Mouse (Mus musculus) ovary, adult 2 months (tissue): ENCODE results near the gene Raf1. TPM values are rescaled to one million over a fixed set of nuclear protein-coding genes. Genes with fewer than 3 reads are reported as not detected.

ENCODE experiments used
- polyA plus RNA-seq: library from polyadenylated mRNA; depleted of rRNA; stranded (reverse); fragments of >200 nt; gene quantifications from 2 replicates; pipeline ENCODE4 v1.2.3, GENCODE M21; 2012; rRNA removed

Raf1 gene
- polyA plus RNA-seq: 133 and 136 TPM in 2 replicates

GRCm38 (mm10) chr6:115676452-115677128, at the start of gene Raf1:
TSS of gene Raf1 (minus strand) at chr6:115676635.

GRCm38 (mm10) chr6:115601715-115602523, 74.5 kb downstream of the Raf1 start, which contains the start of gene Mkrn2:
TSS of gene Mkrn2 (plus strand) at chr6:115601902.

GRCm38 (mm10) chr6:115592458-115592857, 84.0 kb downstream of the Raf1 start, which contains the start of gene Mkrn2os:
TSS of gene Mkrn2os (minus strand) at chr6:115592576.

Other genes with a start within 250 kb of the Raf1 start
- gene Tsen2, start 132.0 kb downstream of the Raf1 start, polyA plus RNA-seq: 5.3 and 5.6 TPM in 2 replicates
- 1.8 TPM in 2 replicates for gene Mkrn2os, start 84.1 kb downstream of the Raf1 start, polyA plus RNA-seq
- 116 and 161 TPM in 2 replicates for gene Mkrn2, start 74.7 kb downstream of the Raf1 start, polyA plus RNA-seq
- 2.8 and 4.5 TPM in 2 replicates for gene Tmem40, start 85.8 kb upstream of the Raf1 start, polyA plus RNA-seq
- gene Cand2, start 97.9 kb upstream of the Raf1 start, polyA plus RNA-seq: 24.9 and 28.3 TPM in 2 replicates
- 557 and 914 TPM in 2 replicates for gene Rpl32, start 132.1 kb upstream of the Raf1 start, polyA plus RNA-seq
- 2.0 and 2.9 TPM in 2 replicates for gene Efcab12, start 161.8 kb upstream of the Raf1 start, polyA plus RNA-seq
- 1.6 and 1.7 TPM in 2 replicates for gene Mbd4, start 176.7 kb upstream of the Raf1 start, polyA plus RNA-seq
- 28.2 and 32.4 TPM in 2 replicates for gene Ift122, start 176.8 kb upstream of the Raf1 start, polyA plus RNA-seq